Mouse (Mus musculus) urinary bladder, postnatal 25 days (tissue): ENCODE measurements around the gene Polg.

Experiments
- DNase-seq: peaks from one replicate; pipeline ENCODE4 v3.0.0; 2022; ENCODE audit warnings: low spot score

The Polg gene

DNA sequence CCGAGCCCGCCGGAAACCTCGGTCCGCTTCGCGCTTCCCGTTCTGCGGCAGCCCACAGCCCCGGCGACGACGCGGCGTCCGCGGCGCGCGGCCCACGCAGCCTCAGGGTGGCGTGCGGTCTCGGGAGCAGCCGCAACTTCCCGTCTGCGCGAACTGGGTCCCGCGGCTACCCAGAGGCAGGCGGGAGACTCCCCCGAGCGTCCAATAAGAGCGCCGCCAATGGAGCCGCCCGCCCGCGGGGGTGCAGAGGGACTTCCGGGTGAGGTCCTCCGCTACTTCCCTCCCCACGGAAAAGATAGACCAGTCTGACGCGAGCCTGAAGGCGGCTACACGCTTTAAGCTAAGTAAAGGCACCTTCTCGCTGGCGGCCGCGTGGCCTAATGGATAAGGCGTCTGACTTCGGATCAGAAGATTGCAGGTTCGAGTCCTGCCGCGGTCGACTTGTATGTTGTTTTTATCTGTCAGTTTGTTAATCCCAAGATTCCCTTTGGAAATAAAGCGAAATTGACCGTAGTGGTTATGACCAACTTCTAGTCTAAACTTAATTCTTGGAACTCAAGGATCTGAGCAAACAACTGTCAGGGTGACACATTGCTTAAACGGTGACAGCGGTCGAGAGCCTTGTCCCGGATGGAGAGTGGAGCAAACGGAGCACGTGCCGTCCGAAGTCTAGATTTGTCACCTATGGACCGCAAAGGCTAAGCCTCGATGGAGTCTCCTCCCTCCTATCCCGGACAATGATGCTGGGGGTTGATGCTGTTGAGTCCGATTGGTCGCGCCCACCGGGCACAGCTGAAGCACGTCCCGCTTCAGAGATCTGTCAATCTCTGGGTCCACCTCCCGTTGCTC lies at the start of gene Polg:
Gene Polg, minus strand, starts transcription at position 310 of the 849 bp plus-strand sequence.
- peak; percentile 99 for DNase-seq

DNA sequence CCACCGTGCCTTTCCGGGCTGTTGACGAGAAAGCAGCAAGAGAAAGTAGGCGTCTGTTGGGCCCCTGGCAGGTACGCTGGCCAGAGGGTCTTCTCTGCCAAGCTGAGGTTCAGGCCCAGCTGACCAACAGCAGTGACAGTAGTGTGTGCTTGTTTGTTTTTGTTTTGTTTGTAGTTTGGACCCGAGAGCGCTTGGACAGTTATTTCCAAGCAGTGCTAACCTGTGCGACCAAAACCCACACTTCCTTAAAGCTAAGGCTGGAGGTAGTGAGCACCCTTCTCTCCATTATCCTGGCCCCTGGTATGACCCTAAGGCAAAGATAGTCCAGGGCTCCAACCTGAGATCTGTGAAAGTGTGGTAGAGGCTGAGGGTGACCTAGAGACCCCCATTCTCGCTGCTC lies 49.7 kb upstream of the Polg start:
- DNase-seq: no peak

DNA sequence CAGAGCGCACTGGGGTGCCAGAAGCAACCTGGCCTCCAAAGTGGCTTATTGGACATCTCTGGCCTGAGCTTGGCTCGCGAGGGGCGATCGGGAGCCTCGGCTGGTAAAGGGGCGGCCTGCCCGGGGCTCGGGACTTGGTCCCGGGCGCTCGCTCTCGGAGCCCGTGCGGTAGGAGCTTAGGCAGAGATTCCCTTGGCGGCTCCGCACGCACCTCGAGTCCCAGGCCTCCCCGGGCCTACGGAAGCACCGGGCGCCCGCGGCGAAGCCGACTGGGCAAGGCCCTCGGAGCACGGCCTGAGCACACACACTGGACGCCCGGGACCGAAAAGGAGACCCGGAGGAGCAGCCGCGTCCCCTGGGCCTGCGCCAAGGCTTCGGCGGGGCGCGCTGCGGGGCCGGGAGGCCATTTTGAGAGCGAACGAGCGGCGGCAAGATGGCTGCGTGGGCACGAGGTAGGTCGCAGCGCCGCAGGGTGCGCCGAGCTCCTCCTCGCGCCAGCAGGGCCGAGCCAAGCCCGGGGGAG lies 49.1 kb upstream of the Polg start:
- no peak for DNase-seq

DNA sequence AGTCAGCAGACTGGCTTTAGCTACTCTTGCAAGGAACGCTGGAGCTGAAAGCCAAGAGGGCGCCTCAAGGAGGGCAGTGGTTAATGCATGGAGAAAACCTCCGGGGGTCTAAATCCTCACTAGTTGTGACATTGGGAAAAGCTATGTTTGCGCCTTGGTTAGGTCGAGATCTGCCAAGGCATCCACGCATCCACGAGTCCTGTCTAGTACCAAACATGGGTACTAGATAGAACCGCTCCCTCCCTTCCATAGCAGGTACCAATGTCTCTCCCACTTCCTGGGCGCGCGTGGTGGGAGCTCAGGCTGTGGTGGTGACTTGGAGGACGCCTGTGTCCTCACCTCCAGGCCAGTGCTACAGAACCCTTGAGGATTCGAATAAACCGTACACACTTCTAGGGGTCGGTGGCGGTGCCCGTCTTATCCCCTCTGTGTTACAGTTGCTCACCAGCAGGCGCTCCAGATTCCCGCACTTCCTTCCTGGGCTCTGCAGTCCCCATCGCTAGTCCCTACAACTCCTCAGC lies 48.3 kb upstream of the Polg start:
- no peak for DNase-seq

DNA sequence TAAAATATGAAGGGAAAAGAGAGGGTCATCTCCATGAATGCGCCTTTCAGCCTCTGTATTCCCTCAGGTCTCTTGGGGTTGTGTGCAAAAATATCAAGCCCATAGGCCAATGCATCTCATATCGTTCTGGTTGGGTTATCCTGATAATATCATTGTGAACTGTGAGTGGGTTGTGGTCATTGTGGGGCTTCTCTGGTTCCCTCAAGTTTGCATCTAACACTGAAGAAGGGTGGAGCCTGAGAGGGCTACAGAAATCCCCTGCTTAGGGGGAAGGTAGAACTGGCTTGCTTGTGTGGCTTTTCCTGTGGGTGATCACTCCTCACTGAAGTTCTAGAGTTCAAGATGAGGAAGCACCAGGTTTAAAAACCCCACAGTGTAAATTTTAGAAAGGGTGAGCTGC lies 47.3 kb upstream of the Polg start:
- no peak for DNase-seq

DNA sequence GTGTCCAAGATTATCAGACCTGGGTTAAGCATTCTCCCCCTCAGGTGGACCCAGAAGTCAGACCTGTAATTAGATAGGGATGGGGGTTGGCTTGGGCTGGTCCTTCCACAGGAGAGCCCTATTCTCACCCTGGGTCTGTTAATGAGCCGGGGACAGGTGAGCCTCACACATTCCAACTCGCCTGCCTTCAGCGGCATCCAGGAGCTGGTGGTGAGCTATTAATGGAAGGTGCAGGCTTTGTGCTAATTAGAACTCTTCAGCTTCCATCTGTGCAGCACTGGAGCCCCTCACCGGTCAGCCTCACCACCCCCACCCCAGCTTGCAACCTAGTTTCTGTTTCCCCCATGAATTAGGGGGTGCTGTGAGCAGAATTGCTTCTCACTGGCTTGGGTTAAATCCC lies 46.3 kb upstream of the Polg start:
- DNase-seq: no peak

DNA sequence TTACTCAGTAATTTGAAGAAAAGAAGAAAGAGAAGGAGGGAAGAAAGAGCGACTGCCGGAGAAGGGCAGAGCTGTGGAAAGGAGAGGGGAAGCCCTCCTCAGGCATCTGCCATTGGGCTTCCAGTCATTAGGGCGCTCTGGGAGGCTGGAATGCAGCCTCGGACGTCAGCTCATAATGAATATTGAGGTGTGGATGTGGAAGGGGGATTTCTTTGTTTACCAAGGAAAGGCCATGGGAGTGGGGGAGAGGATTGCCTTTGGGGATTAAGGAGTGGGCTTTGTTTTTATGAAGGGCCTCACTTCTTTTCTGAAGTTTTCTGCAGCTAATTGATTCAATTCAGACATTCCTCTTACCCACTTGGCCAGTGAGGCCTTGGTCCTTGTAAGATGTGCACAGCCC lies 45.5 kb upstream of the Polg start:
- no peak for DNase-seq

DNA sequence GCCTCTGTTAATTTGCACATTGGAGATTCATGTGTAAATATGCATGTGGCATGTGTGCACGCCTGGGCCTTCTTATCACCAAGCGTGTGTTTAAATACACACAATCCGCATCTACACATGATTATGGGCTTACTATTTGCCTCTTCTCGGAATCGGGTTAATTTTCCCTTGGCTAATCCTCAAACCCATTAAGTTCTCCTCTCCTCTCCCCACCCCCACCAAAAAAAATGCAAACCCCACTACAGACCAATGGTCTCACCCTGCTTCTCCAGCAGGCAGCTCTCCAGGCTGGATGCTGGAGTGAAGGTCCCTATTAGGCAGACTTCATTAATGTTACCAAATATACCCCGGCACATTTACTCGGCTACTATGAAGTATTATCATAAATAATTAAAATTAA lies 45.0 kb upstream of the Polg start:
- DNase-seq: no peak

DNA sequence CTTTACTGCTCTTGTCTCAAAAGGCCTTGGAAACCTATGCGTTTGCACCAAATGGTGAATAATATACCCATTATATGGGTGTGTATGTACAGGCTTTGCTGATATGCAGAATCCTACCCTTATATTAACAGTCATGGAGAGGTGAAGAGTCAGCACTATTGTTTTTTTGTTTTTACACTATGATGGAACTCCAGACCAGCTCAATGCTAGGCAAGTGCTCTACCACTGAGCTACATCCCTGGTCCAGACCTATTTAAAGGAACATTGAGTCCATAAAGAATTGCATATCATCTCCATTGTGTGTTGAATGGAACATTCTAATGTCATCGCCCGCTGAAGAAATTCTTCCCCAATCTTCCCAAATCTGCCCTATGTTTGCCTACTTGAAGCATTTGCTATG lies 44.5 kb upstream of the Polg start:
- DNase-seq: no peak

DNA sequence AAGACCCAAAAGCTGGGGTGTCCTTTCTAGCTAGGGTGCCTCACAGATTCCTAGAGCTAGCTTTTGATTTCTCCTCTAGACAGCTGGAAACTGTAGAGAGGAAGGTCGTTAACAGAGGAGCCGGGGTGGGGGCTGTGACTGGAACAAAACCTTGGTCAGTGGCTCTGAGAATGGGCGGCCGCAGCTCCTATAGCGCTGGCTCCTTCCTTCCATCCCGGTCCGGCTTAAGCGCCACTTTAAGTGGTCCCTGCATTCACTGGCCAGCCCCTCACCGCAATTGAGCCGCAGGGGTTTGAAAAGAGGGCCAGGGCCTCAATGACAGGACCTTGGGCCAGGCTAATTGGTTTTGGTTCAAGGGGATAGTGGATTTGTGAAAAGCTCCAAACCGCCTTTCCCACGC lies 43.5 kb upstream of the Polg start:
- DNase-seq: no peak

DNA sequence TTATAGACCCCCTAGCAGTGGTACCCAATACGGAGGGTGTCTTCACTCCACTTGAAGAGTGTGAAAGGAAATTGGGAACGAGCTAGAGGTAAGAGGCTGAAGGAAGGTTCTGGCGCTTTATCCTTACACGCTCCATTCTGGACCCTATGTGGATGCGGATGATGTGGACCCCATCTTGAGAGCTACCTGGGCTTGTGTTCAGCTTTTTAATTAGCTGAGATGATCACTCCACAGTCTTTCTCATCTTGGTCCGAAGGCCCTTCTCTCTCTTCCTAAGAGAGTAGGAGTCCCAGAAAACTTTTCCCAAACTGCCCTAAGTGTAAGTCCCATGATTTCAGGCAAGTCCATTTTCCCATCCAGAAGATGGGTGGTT lies 43.1 kb upstream of the Polg start:
- no peak for DNase-seq

DNA sequence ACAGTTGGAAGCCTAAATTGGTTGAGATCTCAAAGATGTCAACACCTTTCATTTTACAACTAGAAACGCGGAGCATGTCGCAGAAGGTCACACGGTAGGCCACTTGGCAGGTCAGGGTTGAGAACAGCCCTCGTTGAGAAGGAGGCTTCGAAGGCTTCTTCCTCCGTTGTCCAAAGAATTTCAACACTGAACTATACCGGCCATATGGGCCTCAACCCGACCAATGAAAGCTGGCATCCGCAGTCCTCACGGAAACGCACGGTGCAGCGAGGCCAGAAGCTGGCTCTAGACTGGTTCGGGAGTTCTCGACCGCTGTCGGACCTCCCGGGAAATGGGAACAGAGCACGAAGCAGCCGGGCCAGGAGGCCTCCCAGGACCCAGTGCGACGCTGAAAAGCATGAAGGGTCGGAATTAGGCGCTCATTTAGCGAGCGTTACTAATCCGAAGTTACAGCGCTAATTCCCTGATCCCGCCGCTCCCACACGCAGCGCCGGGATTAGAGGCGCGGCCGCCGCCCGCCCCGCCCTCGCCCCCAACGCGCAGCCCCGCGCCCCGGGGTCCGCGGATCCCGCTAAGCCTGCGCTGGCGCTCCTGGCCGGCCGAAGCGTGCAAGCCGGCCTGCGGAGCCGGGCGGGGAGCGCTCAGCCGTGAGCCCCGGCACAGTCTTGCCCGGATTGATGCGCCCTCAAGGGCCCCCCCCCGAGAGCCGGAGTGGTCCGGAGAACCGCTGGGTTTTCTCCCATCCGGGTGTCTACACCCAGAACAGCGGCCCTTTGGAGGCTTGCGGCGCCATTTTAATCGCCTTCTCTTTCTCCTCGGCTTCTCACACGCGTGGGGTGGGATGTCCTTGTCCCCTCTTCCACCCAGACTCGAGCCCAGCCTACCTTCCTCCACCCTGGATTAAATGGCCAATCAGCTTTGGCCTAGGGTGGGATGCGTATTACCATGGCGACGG lies 42.4 kb upstream of the Polg start:
- no peak for DNase-seq

DNA sequence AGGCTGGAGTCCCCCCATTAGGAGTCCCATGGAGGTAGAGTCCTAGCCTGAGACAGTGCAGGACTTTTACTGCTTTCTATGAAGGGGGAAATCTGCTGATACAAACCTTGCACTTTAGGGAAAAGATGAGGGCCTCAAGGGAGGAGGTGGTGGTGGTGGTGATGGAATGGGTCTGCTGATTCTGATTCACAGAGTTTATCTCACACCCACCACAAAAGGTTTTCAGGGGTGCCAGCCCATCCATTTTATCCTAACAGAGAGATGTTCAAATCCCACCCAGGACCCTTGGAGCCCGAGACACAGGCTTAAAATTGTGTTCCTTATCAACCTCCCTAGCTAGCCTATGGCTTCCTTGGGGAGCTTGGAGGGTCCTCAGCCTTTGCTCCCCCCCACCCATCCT lies 41.6 kb upstream of the Polg start:
- DNase-seq: no peak

DNA sequence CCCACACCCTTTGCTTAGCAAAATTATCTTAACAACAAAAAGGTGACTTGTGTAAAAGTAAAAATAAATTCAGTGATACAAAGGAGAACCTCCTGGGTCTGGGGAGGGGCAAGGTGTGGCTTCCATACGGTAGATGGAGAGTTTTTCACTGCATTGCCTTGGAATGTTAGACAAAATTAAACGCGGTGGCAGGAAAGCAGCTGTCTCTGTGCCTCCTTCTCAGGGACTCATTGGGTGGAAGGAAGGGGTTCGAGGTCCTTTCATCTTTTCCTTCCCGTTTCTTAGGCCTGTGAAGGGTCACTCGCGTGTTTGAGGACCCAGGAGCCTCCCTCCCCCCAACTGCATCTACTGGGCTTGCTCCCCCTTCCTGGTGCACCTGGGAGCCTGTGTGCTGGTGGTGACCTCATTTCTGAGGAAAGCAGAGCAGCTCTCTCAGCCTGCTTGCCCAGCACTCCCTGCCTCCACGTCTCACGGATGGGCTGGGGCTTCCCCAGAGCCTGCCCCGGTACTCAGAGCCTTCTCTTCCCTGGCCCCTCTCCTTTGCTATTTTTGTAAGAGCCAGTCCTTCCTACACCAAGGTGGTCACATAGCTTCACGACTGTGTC lies 41.0 kb upstream of the Polg start:
- DNase-seq: no peak

DNA sequence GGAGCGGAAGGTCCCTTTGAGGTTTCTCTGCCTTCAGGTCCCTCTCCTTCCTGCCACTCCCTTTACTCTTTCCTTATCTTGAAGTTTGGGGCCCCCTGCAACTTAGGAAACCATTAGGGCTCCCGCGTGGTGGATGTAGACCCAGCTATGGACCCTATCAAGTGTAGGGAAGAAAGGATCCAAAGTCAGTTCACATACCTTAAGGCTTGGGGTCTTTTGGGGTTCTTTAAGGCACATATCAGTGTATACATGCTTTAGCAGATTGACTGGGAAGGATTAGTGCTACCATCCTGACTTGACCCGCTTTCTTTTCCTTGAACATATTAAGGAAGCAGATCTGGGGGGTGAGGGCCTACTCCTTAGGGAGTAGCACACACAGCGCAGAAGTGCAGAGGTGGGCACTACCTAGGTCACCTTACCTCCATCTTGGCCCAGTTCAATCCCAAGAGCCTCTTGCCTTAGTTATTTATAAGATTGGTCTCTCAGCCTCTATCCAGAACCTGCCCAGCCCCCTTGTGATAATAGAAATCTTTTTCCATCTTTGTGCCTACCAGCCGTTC lies 40.4 kb upstream of the Polg start:
- DNase-seq: no peak

DNA sequence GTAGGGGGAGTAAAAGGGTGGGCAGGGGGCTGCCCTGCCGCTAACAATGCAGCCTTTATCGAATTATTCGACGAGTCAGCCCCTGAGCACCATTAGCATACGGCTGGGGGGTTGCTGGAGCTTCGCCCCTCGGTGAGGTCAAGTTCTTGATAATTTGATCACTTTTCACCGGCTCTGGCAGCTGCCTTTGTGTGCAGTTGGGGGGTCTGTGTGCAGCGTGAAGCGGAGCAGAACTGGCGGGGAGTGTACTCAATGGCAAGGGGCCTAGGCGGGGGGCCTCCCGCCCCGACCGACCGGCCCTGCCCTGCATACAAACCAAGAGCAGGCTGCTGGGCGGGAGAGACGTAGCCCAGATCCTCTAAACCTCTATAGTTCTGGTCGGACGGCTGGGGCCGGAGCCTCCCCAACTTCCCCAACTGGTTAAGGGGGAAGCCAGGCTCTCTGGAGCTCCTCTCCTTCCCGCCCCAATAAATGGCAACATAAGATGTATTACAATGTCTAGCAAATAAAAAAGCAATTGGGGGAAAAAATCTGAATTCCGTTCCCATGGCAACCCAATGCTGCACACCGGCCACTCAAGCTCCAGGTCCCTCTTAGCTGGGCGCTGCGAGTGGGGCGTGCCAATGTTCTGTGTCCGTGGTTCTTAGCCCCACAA lies 39.8 kb upstream of the Polg start:
- DNase-seq: no peak

DNA sequence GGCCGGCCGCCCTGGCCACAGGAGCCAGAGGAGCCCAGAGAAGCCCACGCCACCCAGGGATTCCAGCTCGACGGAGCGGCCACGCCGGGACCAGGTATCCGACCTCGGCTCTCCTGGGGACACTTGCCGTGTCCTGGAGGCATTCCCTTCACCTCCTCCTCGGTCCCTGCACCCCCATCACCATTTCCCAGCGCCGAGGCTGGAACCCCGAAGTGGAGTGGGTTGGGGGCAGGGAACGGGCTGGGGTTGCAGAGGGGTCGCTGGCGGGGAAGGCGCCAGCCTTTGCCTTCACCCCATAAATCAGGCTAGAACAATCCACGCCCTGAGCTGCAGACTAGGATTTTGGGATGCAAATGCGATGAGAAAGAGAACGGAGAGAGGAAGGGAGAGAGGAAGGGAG lies 39.2 kb upstream of the Polg start:
- no peak for DNase-seq

DNA sequence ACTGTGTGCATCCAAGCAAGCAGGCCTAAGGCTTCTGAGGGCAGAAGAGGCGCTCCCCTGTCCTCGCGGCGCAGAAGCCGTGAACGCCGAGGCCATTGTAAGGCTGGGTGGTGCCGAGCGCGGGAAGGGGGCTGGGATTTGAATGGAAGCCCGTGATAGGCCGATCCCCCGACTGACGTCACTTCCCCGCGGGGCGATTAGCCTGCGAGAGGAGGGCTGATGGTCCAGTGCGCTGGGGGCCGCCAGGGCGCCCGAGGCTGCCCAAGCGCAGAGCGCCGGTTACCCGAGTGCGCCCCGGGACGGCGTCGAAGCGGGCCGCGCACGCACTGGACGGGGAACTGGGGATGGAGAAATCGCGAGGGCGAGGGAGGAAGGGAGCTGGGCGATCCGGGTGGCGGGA lies 38.6 kb upstream of the Polg start:
- no peak for DNase-seq

DNA sequence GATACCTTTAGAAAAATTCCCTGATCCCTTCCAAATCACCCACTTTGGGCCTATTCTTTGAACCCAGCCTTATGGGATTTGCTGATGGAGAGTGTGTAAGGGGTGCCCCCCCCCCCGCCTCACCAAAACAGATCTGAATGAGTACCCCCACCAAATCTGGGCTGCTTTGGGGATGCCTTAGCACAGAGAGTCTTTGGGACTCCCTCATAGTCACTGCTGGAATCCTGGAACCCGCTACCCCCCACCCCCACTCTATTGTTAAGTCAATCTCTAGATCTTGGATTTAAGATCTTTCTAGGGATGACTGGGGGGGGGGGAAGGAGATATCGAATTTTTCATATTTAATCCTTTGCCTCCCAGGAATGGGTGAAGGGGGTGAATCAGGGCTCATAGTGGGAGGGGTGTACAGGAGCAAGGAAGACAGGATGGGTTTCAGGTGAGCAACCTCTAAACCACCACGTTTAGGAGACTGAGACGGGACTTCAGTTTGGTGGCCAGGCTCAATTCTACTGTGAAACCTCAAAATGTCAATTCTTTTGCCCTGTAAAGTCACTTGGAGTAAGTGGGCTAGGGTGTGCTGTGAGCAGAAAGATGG lies 37.6 kb upstream of the Polg start:
- no peak for DNase-seq

DNA sequence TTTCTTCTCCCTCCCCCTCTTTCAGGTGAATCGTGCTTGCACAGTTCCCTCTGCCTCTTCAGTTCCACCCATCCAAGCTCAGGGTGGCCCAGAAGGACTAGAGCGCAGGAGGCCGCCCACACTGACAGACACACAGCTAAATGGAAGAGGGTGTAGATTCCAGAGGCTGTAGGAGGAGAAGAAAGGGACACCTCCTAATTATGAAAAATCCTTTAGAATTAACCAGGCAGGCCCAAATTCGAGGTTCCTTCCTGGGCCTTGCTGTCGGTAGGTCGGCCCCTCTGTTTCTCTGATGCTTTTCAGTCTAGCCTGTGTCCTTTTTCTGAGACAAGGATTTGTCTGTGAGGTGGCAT lies 36.9 kb upstream of the Polg start:
- no peak for DNase-seq
